Mouse (Mus musculus): ENCODE data around the gene Atl3.

- TF ChIP-seq EP300 (IDR thresholded peaks at IDR 0.05; ENCODE audit: low read depth), result no peak
- no peak for TF ChIP-seq CTCF (IDR thresholded peaks at IDR 0.05; ENCODE audit: low read depth)
Measured at GRCm38 (mm10) chr19:7524879-7525278, 31.0 kb downstream of the Atl3 start.
